8 mouse cellular contexts compared by ENCODE assay signal in genomic region chr16:58499172-58499584, GRCm38 (mm10). TPM values are rescaled to one million over a fixed set of nuclear protein-coding genes. Genes with fewer than 3 reads are reported as not detected.
DNase-seq lines count a peak whose midpoint lies in the region; ATAC-seq and TF ChIP-seq lines count a peak whose summit lies in the region.

No protein-coding gene starts in this region.

- peaks cover 8% of the 10 kb centered on the region; the same call in 1 of the 2 replicates for H3K36me3 ChIP-seq in heart, embryonic 14.5 days (ENCODE audit: control insufficient read depth, insufficient read depth, low read length)
- peaks cover 18 to 66% of the 10 kb centered on the region in 2 experiments for H3K36me3 ChIP-seq in CH12.LX (replicated peaks in 1 of 2; ENCODE audit: control insufficient read depth in 1 of 2, insufficient read depth in 1 of 2, low read length in 1 of 2)
- no peaks in the 10 kb centered on the region for H3K36me3 ChIP-seq in forebrain, embryonic 11.5 days (ENCODE audit: control insufficient read depth, insufficient read depth, low read length)
- H3K36me3 ChIP-seq in liver, embryonic 14.5 days (replicated peaks; ENCODE audit: control insufficient read depth, insufficient read depth, low read depth): peaks cover 4% of the 10 kb centered on the region

- TF ChIP-seq CTCF in CH12.LX (conservative IDR thresholded peaks at IDR 0.05 in 1 of 2, IDR thresholded peaks at IDR 0.05 in 1 of 2; ENCODE audit: low read depth in 2 of 2, low read length in 2 of 2): no peak
- no peak for TF ChIP-seq CTCF in liver, embryonic 14.5 days (IDR thresholded peaks at IDR 0.05; ENCODE audit: low read depth)

- no peak for TF ChIP-seq RAD21 in CH12.LX (IDR thresholded peaks at IDR 0.05; ENCODE audit: low read depth, low read length)

- TF ChIP-seq POLR2A in CH12.LX (IDR thresholded peaks at IDR 0.05; ENCODE audit: low read depth, low read length): no peak; the same call in 1 of the 2 replicates

- no peaks in the 10 kb centered on the region for H3K27me3 ChIP-seq in heart, embryonic 14.5 days (ENCODE audit: control insufficient read depth, insufficient read depth, low read length)
- H3K27me3 ChIP-seq in CH12.LX (replicated peaks): no peaks in the 10 kb centered on the region
- no peaks in the 10 kb centered on the region; the same call in 1 of the 2 replicates for H3K27me3 ChIP-seq in forebrain, embryonic 11.5 days (ENCODE audit: control insufficient read depth, insufficient read depth, low read length)
- H3K27me3 ChIP-seq in liver, embryonic 14.5 days (ENCODE audit: control insufficient read depth, insufficient read depth, low read length): no peaks in the 10 kb centered on the region

- H3K9me3 ChIP-seq in heart, embryonic 14.5 days (ENCODE audit: control insufficient read depth, low read length): no peaks in the 10 kb centered on the region
- no peaks in the 10 kb centered on the region for H3K9me3 ChIP-seq in CH12.LX (replicated peaks; ENCODE audit: low read length)
- H3K9me3 ChIP-seq in forebrain, embryonic 11.5 days (ENCODE audit: control insufficient read depth, low read length): no peaks in the 10 kb centered on the region
- no peaks in the 10 kb centered on the region for H3K9me3 ChIP-seq in liver, embryonic 14.5 days (ENCODE audit: control insufficient read depth, low read length)

- H3K27ac ChIP-seq in heart, embryonic 14.5 days (replicated peaks in 1 of 2; ENCODE audit: control insufficient read depth in 1 of 2, insufficient read depth in 1 of 2, low read depth in 2 of 2, low read length in 2 of 2): peak overlapping the region; percentile 69 to 82
- H3K27ac ChIP-seq in CH12.LX (ENCODE audit: insufficient read depth, low read depth): peak overlapping the region; percentile 100
- no peak overlapping the region for H3K27ac ChIP-seq in forebrain, embryonic 11.5 days (ENCODE audit: low read depth, low read length)
- peak overlapping the region; percentile 95 for H3K27ac ChIP-seq in liver, embryonic 14.5 days

- no peak; the same call in 1 of the 2 replicates for TF ChIP-seq EP300 in CH12.LX (IDR thresholded peaks at IDR 0.05; ENCODE audit: low read length)
- TF ChIP-seq EP300 in liver, embryonic 14.5 days (IDR thresholded peaks at IDR 0.05; ENCODE audit: low read depth): no peak

- in situ Hi-C loops in CH12.LX (cut with MboI; ENCODE audit: low pct_ligation_motif_present, low pct_unique_long_range_greater_than_20kb, low sequenced_read_pairs): no loop called here

- 0 out of 2 replicates have a peak overlapping the region, but pooled peaks have one; percentile 26 for H3K9ac ChIP-seq in heart, embryonic 14.5 days (ENCODE audit: low read length)
- H3K9ac ChIP-seq in CH12.LX (ENCODE audit: insufficient read depth, low read depth): peak overlapping the region; percentile 92
- H3K9ac ChIP-seq in forebrain, embryonic 11.5 days (ENCODE audit: low read length): no peak overlapping the region
- peak overlapping the region; percentile 48 for H3K9ac ChIP-seq in liver, embryonic 14.5 days (replicated peaks)

- H3K4me2 ChIP-seq in heart, embryonic 14.5 days (ENCODE audit: low read length): peak overlapping the region; percentile 14; the same call in 1 of the 2 replicates
- H3K4me2 ChIP-seq in CH12.LX (ENCODE audit: insufficient read depth, low read depth, poor library complexity, severe bottlenecking): peak overlapping the region; percentile 72; the same call in 1 of the 2 replicates
- H3K4me2 ChIP-seq in forebrain, embryonic 11.5 days (ENCODE audit: low read depth, low read length, severe bottlenecking): no peak overlapping the region
- H3K4me2 ChIP-seq in liver, embryonic 14.5 days (ENCODE audit: low read depth): peak overlapping the region; percentile 5; the same call in 1 of the 2 replicates

- peak; percentile 71 for ATAC-seq in heart, embryonic 14.5 days (ENCODE audit: insufficient number of reproducible peaks, insufficient read depth, low FRiP score, low read depth)
- peak; percentile 65 for ATAC-seq in forebrain, embryonic 11.5 days (replicated peaks; ENCODE audit: low FRiP score)
- no peak for ATAC-seq in liver, embryonic 14.5 days (ENCODE audit: insufficient read depth)

- no peak for DNase-seq in heart, postnatal 4 days
- DNase-seq in CH12.LX (ENCODE audit: extremely low read depth): no peak
- DNase-seq in forebrain, embryonic 11.5 days (ENCODE audit: low spot score): no peak
- DNase-seq in liver, embryonic 14.5 days (ENCODE audit: low read depth in 3 of 3, low spot score in 3 of 3): no peak
- no peak for DNase-seq in retina, postnatal 1 day
- DNase-seq in testis, postnatal 10 days (ENCODE audit: low spot score): no peak
- no peak for DNase-seq in right cerebral cortex, adult 2 months (ENCODE audit: low spot score in 2 of 2)

- dilution Hi-C loops in CH12.LX (cut with MboI; ENCODE audit: extremely low pct_ligation_motif_present, extremely low pct_unique_long_range_greater_than_20kb, low sequenced_read_pairs): no loop called here

- no peak overlapping the region for H3K4me3 ChIP-seq in heart, embryonic 14.5 days (ENCODE audit: control insufficient read depth in 1 of 2, insufficient read depth in 1 of 2, low read depth in 1 of 2, low read length in 2 of 2)
- no peak overlapping the region for H3K4me3 ChIP-seq in CH12.LX (replicated peaks in 1 of 3; ENCODE audit: low read depth in 2 of 3, low read length in 2 of 3, poor library complexity in 1 of 3)
- H3K4me3 ChIP-seq in forebrain, embryonic 11.5 days (ENCODE audit: low read depth, low read length): no peak overlapping the region
- no peak overlapping the region for H3K4me3 ChIP-seq in liver, embryonic 14.5 days (ENCODE audit: insufficient read depth in 1 of 2, low read depth in 2 of 2, low read length in 2 of 2)

- H3K4me1 ChIP-seq in heart, embryonic 14.5 days (ENCODE audit: control insufficient read depth in 2 of 2, insufficient read depth in 2 of 2, low read length in 2 of 2): peaks cover 14 to 28% of the 10 kb centered on the region in 2 experiments
- peaks cover 31 to 85% of the 10 kb centered on the region in 2 experiments for H3K4me1 ChIP-seq in CH12.LX (ENCODE audit: control insufficient read depth in 1 of 2, insufficient read depth in 2 of 2)
- H3K4me1 ChIP-seq in forebrain, embryonic 11.5 days (replicated peaks; ENCODE audit: control insufficient read depth, insufficient read depth, low read length): peaks cover 7% of the 10 kb centered on the region; the same call in 1 of the 2 replicates
- H3K4me1 ChIP-seq in liver, embryonic 14.5 days (replicated peaks; ENCODE audit: control insufficient read depth in 2 of 2, insufficient read depth in 2 of 2, low read length in 1 of 2): peaks cover 51 to 63% of the 10 kb centered on the region in 2 experiments

- 16% methylated on average over 1 of the region's 1 CpGs for WGBS in heart, embryonic 14.5 days
- 44% methylated on average over 1 of the region's 1 CpGs for WGBS in forebrain, embryonic 11.5 days
- WGBS in liver, embryonic 14.5 days (ENCODE audit: insufficient replicate concordance): 17% methylated on average over 1 of the region's 1 CpGs

- H3K79me2 ChIP-seq in CH12.LX (replicated peaks; ENCODE audit: control insufficient read depth, extremely low read depth, insufficient read depth, poor library complexity, severe bottlenecking): peaks cover 59% of the 10 kb centered on the region

TF ChIP-seq in CH12.LX, 34 proteins besides CTCF, POLR2A, EP300 and RAD21:
- TF ChIP-seq PAX5 (IDR thresholded peaks at IDR 0.05; ENCODE audit: low read length): no peak
- TF ChIP-seq RCOR1 (conservative IDR thresholded peaks at IDR 0.05; ENCODE audit: low read depth, low read length): no peak
- no peak for TF ChIP-seq SIN3A (IDR thresholded peaks at IDR 0.05; ENCODE audit: low read length)
- no peak for TF ChIP-seq MEF2A (IDR thresholded peaks at IDR 0.05; ENCODE audit: borderline replicate concordance, low read depth, low read length)

RNA-seq across cellular contexts. Expression of gene St3gal6, which starts 24.9 kb away (rescaled TPM):
- polyA plus RNA-seq in heart, embryonic 14.5 days (2014; fragmentation: Nextera tagmentation; extraction: Ambion mirVana): 11.4 and 16.0 TPM in 2 replicates
- total RNA-seq in heart, postnatal 4 days (2021): 10 to 100 TPM; 23.4 to 29.1 TPM
- total RNA-seq in CH12.LX (2012; rRNA removed) (149 and 167 TPM in 2 replicates), CH12.LX (2014; rRNA removed) (225 and 240 TPM in 2 replicates)
- polyA plus RNA-seq in CH12.LX (2012; ENCODE audit: insufficient read length, low read depth): 391 and 420 TPM in 2 replicates
- polyA plus RNA-seq in forebrain, embryonic 11.5 days (2014; fragmentation: Nextera tagmentation; extraction: Ambion mirVana): 8.3 and 8.8 TPM in 2 replicates
- polyA plus RNA-seq in liver, embryonic 14.5 days (2012; rRNA removed): 6.7 and 10.4 TPM in 2 replicates
- polyA plus RNA-seq in liver, embryonic 14.5 days (2014; fragmentation: Nextera tagmentation; extraction: Ambion mirVana): 25.4 and 25.6 TPM in 2 replicates

Comparison
In these comparisons a context has a peak if more than half of its experiments do, and no peak if none do; other contexts are left out.
1. RNA of gene St3gal6, which starts 24.9 kb away (polyA plus RNA-seq): 391 to 420 TPM in CH12.LX; 6.7 to 25.6 TPM in liver, embryonic 14.5 days, 11.4 to 16.0 TPM in heart, embryonic 14.5 days and 8.3 to 8.8 TPM in forebrain, embryonic 11.5 days; every median in the first group is over 10 times any median in the second.